Mouse (Mus musculus): ENCODE data around the gene Plekha3. TPM values are rescaled to one million over a fixed set of nuclear protein-coding genes. Genes with fewer than 3 reads are reported as not detected.

The Plekha3 gene
- polyA plus RNA-seq (2012; rRNA removed), result 17.7 and 18.7 TPM in 2 replicates

DNA sequence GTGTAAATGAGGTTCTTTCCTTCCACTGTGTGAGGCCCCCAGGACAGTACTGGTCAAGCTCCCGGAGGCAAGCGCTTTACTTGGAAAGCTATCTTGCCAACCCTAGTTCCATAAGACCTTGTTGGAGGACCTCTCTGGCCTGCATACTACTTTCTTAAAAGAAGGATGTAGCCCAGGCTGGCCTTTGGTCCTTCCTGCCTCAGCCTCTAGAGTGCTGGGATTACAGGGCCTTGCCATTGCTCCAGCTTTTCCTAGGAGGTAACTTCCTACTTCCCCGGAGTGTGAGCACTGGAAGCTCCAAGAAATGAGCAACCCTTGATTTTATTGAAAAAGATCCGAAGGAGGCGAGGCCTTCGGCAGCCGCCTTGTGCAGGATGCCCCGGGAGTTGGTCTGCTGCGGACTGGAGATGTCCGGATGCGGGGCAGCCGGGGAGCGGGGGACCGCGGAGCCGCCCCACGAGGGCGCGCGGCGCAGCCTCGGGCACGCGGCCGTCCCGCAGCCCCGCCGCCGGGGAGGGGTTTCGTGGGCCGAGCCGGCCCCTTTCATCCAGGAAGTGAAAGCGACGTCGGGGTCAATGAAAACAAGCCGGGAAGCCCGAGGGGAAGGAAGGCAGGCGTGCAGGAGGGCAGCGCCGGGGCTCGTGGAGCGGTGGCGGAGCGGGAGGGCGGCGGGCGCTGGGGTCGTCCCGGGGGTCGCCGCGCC is at the start of gene Plekha3:
Plekha3 (plus strand) TSS at position 557 of the 703 bp plus-strand sequence.
- TF ChIP-seq CTCF (IDR thresholded peaks at IDR 0.05; ENCODE audit: borderline replicate concordance, extremely low read depth, insufficient read depth, insufficient read length) (no peak), POLR2A (IDR thresholded peaks at IDR 0.05; ENCODE audit: borderline replicate concordance, extremely low read depth, insufficient read depth, insufficient read length, poor library complexity, severe bottlenecking) (peak; percentile 49; the same call in 1 of the 2 replicates)
- DNase-seq (ENCODE audit: low read depth), result peak; percentile 88

DNA sequence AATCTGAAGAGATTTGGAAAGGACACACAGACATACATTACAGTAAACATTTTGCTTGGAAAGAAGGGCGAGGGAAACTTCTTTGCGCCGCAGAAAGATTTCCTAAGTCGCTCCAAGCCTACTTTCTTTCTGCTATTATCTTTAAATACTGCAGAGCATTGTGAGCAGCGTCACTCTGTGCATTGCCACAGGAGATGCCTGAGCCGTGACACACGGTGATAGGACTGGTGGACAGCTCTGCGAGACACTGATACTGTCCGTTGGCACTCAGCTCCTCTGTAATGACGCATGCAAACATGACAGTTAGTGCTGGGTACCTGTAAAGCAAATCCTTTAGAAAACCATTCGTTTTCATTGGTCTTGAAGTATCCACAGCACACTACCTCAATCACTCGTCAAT is 44.8 kb upstream of the Plekha3 start:
- TF ChIP-seq CTCF (IDR thresholded peaks at IDR 0.05; ENCODE audit: borderline replicate concordance, extremely low read depth, insufficient read depth, insufficient read length) (no peak), POLR2A (IDR thresholded peaks at IDR 0.05; ENCODE audit: borderline replicate concordance, extremely low read depth, insufficient read depth, insufficient read length, poor library complexity, severe bottlenecking) (no peak)
- DNase-seq (ENCODE audit: low read depth), result no peak

DNA sequence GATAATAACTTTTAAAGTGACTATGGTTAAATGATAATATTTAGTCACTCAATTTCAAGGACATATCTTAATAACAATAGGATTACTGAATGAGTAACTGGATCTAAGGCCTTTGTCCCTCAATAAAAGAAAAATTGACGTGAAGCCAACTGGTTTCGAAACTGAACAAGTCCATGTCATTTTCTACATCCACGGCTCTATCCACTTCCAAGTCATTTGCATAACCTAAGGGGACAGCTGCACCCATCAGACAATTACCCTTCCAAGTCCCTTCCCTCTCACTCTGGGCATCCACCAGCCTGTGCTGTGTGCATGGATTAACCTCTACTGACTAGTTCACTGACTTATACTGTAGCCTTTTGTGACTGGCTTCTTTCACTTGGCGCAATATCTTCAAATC is 43.5 kb upstream of the Plekha3 start:
- peak; percentile 21 for DNase-seq (ENCODE audit: low read depth)
- TF ChIP-seq CTCF (IDR thresholded peaks at IDR 0.05; ENCODE audit: borderline replicate concordance, extremely low read depth, insufficient read depth, insufficient read length) (no peak), POLR2A (IDR thresholded peaks at IDR 0.05; ENCODE audit: borderline replicate concordance, extremely low read depth, insufficient read depth, insufficient read length, poor library complexity, severe bottlenecking) (no peak)

DNA sequence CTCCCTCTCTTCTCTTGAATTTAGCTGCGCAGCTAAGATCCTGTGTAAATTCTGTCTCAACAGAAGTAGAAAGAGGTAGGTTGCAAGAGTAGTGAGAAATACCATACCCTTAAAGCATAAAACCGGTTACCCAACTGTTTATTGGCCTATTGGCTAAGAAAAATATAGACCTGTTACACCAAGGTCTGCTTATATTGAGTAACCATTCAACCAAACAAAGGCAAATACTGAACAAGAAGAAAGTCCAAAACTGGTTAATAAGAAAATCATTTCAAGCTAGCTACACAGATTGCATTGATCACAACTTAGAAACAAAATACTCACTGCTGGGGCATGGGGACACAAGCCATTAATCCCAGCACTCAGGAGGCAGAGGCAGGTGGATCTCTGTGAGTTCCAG is 35.4 kb upstream of the Plekha3 start:
- no peak for TF ChIP-seq CTCF (IDR thresholded peaks at IDR 0.05; ENCODE audit: borderline replicate concordance, extremely low read depth, insufficient read depth, insufficient read length)
- no peak for TF ChIP-seq POLR2A (IDR thresholded peaks at IDR 0.05; ENCODE audit: borderline replicate concordance, extremely low read depth, insufficient read depth, insufficient read length, poor library complexity, severe bottlenecking)

GRCm38 (mm10) chr2:76643801-76644200 is 31.3 kb upstream of the Plekha3 start:
- no peak for DNase-seq (ENCODE audit: low read depth)
- TF ChIP-seq CTCF (IDR thresholded peaks at IDR 0.05; ENCODE audit: borderline replicate concordance, extremely low read depth, insufficient read depth, insufficient read length), result no peak
- no peak for TF ChIP-seq POLR2A (IDR thresholded peaks at IDR 0.05; ENCODE audit: borderline replicate concordance, extremely low read depth, insufficient read depth, insufficient read length, poor library complexity, severe bottlenecking)

More for the DNA sequence above, 35.4 kb upstream of the Plekha3 start:
- DNase-seq (ENCODE audit: low read depth), result no peak

DNA sequence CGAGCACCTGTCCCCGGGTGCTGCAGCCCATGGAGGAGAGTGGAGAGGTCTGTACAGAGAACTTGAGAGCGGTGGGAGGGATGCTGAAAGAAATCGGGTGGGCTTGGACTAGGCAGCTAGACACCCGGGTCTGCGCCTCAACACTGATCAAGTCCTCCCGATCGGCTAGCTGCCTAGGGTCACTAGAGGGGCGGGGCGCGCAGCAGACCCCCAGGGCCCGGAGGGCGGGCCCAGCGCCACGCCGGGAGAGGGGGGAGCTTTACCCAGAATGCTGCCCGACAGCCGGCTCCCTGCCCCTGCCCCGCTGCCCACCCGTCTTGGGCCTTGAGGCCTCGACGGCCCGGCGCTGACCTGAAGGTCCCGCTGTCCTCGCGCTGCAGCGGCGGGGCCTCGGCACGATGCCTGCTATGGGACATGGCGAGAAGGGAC is 27.6 kb upstream of the Plekha3 start:
- DNase-seq (ENCODE audit: low read depth), result no peak
- TF ChIP-seq CTCF (IDR thresholded peaks at IDR 0.05; ENCODE audit: borderline replicate concordance, extremely low read depth, insufficient read depth, insufficient read length) (no peak), POLR2A (IDR thresholded peaks at IDR 0.05; ENCODE audit: borderline replicate concordance, extremely low read depth, insufficient read depth, insufficient read length, poor library complexity, severe bottlenecking) (no peak)

GRCm38 (mm10) chr2:76647883-76648570 is 27.1 kb upstream of the Plekha3 start, which contains the start of the genes Prkra and Pjvk:
Gene Prkra, minus strand, starts transcription at chr2:76648015.
Gene Pjvk, plus strand, starts transcription at chr2:76648476.
- peak; percentile 100 for DNase-seq (ENCODE audit: low read depth)
- TF ChIP-seq POLR2A (IDR thresholded peaks at IDR 0.05; ENCODE audit: borderline replicate concordance, extremely low read depth, insufficient read depth, insufficient read length, poor library complexity, severe bottlenecking) (peak; percentile 44; the same call in 1 of the 2 replicates), CTCF (IDR thresholded peaks at IDR 0.05; ENCODE audit: borderline replicate concordance, extremely low read depth, insufficient read depth, insufficient read length) (no peak)

DNA sequence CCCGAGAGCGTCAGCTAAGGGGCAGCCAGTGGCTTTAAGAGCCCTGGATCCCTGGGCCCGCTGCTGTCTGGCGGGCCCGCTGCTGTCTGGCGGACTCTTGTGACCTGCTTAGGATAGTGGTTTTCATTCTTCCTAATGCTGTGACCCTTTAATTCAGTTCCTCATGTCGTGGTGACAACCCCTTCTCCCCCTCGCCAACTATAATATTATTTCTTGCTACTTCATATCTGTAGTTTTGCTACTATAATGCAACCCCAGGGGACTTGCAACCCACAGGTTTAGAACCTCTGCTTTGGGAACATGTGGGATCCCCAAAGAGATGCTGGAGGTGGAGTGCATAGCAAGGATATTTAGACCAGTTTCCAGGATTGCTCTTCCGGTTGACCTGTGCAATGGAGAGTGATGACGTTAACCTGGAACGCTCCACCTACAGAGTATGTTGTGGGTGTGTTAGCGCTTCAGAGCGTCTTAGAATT is 26.4 kb upstream of the Plekha3 start:
- TF ChIP-seq POLR2A (IDR thresholded peaks at IDR 0.05; ENCODE audit: borderline replicate concordance, extremely low read depth, insufficient read depth, insufficient read length, poor library complexity, severe bottlenecking), result no peak
- no peak for TF ChIP-seq CTCF (IDR thresholded peaks at IDR 0.05; ENCODE audit: borderline replicate concordance, extremely low read depth, insufficient read depth, insufficient read length)
- DNase-seq (ENCODE audit: low read depth), result peak; percentile 41

- no peak for TF ChIP-seq POLR2A (IDR thresholded peaks at IDR 0.05; ENCODE audit: borderline replicate concordance, extremely low read depth, insufficient read depth, insufficient read length, poor library complexity, severe bottlenecking)
- TF ChIP-seq CTCF (IDR thresholded peaks at IDR 0.05; ENCODE audit: borderline replicate concordance, extremely low read depth, insufficient read depth, insufficient read length), result no peak
- no peak for DNase-seq (ENCODE audit: low read depth)
Measured at GRCm38 (mm10) chr2:76653070-76653469, 22.0 kb upstream of the Plekha3 start.

GRCm38 (mm10) chr2:76654646-76655045 is 20.4 kb upstream of the Plekha3 start:
- TF ChIP-seq POLR2A (IDR thresholded peaks at IDR 0.05; ENCODE audit: borderline replicate concordance, extremely low read depth, insufficient read depth, insufficient read length, poor library complexity, severe bottlenecking) (no peak), CTCF (IDR thresholded peaks at IDR 0.05; ENCODE audit: borderline replicate concordance, extremely low read depth, insufficient read depth, insufficient read length) (no peak)

GRCm38 (mm10) chr2:76655444-76655843 is 19.6 kb upstream of the Plekha3 start:
- no peak for DNase-seq (ENCODE audit: low read depth)
- TF ChIP-seq CTCF (IDR thresholded peaks at IDR 0.05; ENCODE audit: borderline replicate concordance, extremely low read depth, insufficient read depth, insufficient read length), result no peak
- no peak for TF ChIP-seq POLR2A (IDR thresholded peaks at IDR 0.05; ENCODE audit: borderline replicate concordance, extremely low read depth, insufficient read depth, insufficient read length, poor library complexity, severe bottlenecking)

More at GRCm38 (mm10) chr2:76654646-76655045, 20.4 kb upstream of the Plekha3 start:
- peak; percentile 16 for DNase-seq (ENCODE audit: low read depth)

Data from brain, embryonic 14.5 days (tissue).